Mouse (Mus musculus) left cerebral cortex, postnatal 14 days (tissue): ENCODE measurements at regions not wholly inside any gene's neighbourhood (a gene's known extent, or its start where the extent isn't known, plus 50 kb on each side); places are given as distances from the start of the nearest gene placed in this dataset.

Experiments
- DNase-seq, 2 experiments: peaks; one replicate each; pipeline ENCODE4 v3.0.0; 2021 to 2022; ENCODE audit warnings: low spot score in 2 of 2, mixed read lengths in 1 of 2
- intact Hi-C: fragments of 180-260 bp; cut with DNase I; formaldehyde crosslinking; loops from one replicate; pipeline ENCODE4 v1.15.1; 2025

GRCm38 (mm10) chr13:57365096-57365495, 469.3 kb upstream of the Trpc7 start:
- intact Hi-C loops: no loop called here
- no peak for DNase-seq

- intact Hi-C loops: no loop called here
- DNase-seq: no peak
Measured at GRCm38 (mm10) chr13:57364396-57364795, 468.6 kb upstream of the Trpc7 start.

- intact Hi-C loops: no loop called here
Measured at GRCm38 (mm10) chr13:57362563-57362962, 466.8 kb upstream of the Trpc7 start.

GRCm38 (mm10) chr13:57361286-57361685, 465.5 kb upstream of the Trpc7 start:
- no peak for DNase-seq
- intact Hi-C loops: no loop called here

More at GRCm38 (mm10) chr13:57362563-57362962, 466.8 kb upstream of the Trpc7 start:
- DNase-seq: no peak

GRCm38 (mm10) chr13:57354606-57355005, 458.8 kb upstream of the Trpc7 start:
- intact Hi-C loops: no loop called here
- no peak for DNase-seq

GRCm38 (mm10) chr13:57353976-57354375, 458.2 kb upstream of the Trpc7 start:
- intact Hi-C loops: no loop called here
- DNase-seq: peak in 1 of 2 experiments; percentile 16

GRCm38 (mm10) chr13:57350828-57351227, 455.0 kb upstream of the Trpc7 start:
- DNase-seq: no peak

GRCm38 (mm10) chr13:57338676-57339075, 442.9 kb upstream of the Trpc7 start:
- DNase-seq: no peak

More at GRCm38 (mm10) chr13:57350828-57351227, 455.0 kb upstream of the Trpc7 start:
- intact Hi-C loops: no loop called here

DNA sequence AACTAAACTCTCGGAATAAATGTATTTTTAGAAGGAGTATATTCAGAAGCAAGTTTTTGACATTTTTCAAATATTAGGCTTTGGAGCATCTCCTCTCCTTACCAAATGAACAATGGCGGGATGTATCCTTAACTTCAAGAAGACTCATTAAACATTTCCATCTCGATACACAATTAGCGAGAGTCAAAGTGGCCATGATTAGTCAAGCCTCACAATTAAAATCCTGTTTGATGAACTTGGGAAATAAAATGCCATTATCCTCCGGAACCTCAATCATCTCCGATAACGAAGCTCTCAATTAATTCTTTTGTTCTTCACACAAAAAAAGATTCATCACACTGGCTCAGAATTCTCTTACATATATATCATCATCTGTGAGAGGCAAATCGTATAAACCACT, 440.8 kb upstream of the Trpc7 start:
- no peak for DNase-seq
- intact Hi-C loops: no loop called here

More at GRCm38 (mm10) chr13:57338676-57339075, 442.9 kb upstream of the Trpc7 start:
- intact Hi-C loops: no loop called here

DNA sequence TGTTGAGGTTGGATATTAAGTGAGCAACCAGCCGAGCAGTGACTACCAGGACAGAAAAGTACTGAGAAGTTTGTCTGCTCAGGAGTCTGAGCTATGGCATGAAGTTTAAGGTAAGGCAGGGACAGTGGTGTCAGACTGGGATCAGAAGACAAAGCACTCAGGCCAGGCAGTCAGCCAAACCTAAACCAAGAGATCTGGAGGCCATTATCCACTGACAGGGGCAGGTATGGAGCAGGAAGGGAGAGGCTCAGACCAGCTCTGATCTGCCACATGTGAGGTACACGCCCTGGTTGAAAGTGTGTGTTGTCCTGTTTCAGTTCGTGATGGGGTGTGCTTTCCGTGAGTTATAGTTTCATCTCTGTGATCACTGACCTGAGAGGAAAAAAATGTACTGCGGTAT, 437.2 kb upstream of the Trpc7 start:
- intact Hi-C loops: no loop called here
- no peak for DNase-seq

DNA sequence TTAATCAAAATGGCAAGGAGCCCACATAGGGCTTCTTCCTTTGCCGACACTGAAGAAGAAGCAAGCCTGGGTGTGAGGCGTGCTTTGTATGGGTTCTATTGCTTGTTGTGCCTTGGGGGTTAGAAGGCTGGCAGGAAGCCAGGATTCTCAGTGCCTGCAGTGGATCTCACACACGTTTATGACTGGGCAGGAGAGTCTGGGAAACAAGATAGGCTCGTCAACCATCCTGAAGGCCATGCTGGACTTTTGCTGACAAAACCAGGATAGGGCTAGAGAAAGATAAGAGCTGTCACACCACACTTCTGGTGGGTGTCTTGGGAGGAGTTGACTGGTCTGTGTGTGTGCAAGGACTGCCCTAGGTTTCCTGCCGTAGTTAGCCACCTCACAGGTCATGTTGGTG, 436.1 kb upstream of the Trpc7 start:
- intact Hi-C loops: no loop called here
- no peak for DNase-seq

GRCm38 (mm10) chr13:57325306-57325925, 429.6 kb upstream of the Trpc7 start:
- intact Hi-C loops: no loop called here

DNA sequence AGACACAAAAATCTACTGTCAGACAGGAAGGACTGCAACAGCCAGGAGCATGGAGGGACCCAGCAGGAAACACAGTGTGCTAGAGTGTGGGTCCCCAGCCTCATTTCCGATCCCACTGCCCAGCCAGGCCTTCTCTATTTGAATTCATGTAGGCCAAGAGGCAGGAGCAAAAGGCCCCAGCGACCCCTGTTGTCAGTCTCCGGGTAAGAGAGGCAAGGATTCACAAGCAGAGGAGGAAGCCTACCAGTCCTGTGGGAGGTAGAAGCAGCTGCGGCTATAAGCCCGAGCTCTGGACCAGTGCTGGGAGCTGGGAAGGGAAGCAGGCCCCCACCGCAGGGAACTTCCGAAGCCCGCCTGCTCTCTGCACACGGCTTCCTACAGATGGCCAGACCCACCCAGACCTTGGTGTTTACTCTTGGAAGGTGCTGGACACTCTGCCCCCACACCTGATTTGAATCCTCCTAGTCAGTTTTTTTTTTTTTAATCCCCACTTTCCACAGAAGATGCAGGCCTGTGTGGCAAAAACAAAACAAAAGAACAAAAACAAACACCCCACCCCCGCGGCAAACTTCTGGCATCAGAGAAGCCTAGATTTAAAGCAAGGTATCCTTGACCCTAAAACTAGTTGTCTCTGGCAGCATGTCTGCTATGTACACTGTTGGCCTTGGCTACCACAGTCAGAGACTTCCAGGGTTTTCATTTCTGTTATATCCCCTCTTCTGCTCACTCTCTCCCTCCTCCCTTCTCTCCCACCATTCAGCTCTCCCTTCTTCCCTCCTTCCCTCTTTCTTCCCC, 420.6 kb upstream of the Trpc7 start:
- intact Hi-C loops: no loop called here
- no peak for DNase-seq

More at GRCm38 (mm10) chr13:57325306-57325925, 429.6 kb upstream of the Trpc7 start:
- no peak for DNase-seq

DNA sequence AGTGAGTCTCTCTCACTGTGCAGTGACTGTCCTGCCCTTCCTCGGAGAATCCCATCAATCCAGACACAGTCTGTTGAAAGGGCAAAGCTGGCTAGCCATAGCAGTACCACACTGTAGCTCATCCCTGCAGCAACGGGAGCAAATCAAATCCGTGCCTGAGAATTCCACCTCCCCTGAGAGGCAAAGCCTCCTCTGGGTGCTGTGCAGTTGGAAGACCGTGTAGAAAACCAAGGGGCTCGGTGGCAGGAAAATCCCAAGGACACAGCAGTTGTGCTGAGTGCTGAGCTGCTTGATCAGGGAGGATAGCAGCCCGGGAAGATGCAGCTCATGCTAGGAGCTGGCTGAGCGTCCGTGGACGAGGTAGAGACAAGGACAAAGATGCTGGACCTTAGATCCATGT, 418.7 kb upstream of the Trpc7 start:
- intact Hi-C loops: no loop called here
- no peak for DNase-seq

DNA sequence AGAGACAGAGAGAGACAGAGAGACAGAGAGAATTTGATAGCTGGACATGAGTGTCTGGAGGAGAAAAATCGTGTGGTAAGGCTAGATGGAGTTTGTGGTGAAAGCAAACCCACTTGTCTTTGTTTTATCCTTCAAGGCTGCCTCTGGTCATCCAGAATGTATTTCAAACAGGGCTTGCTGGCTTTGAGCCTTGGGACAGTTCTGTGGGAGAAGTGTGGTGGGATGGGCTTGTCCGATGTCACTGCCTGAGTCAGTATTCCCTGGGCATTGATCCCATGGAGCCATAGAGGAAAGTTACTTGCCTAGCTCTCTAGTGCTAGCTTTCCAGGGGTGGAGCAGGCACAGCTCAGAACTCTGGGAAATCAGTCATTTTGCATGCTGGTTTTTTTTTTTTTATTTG, 417.9 kb upstream of the Trpc7 start:
- DNase-seq: no peak
- intact Hi-C loops: no loop called here

DNA sequence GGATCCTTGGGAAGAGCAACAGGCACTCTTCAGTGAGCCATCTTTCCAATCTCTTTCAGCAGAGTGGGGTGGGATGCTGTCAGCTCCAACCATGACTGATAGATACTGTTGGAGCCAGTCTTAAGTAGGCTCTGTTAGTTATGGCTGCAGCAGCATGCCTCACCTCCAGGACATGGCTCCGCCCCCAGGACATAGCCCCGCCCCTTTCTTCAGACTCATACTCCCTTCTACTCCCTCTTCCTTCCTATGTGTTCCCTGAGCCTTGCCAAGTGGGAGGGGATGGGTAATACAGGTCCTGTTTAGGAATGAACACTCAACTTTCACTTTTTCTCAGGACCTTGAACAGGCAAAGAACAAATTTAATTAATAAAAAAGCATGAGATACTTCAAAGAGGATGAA, 415.4 kb upstream of the Trpc7 start:
- intact Hi-C loops: no loop called here

DNA sequence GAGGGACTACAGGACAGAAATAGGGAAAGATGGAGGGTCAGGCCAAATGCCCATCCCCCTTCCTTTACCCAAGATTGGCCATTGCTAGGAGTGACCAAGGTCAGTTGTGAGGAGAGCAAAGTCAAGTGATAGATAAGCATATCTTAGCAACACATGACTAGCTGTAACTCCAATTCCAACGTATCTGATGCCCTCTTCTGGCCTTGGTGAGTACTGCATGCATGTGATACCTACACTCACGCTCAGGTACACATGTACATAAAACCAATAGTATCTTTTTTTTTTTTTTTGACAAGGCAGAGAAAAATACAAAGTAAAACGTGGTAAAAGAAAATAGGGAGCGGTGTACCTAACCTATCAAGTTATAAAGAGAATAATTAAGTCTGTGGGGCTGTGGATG, 413.8 kb upstream of the Trpc7 start:
- DNase-seq: no peak
- intact Hi-C loops: no loop called here

More for the DNA sequence above, 415.4 kb upstream of the Trpc7 start:
- DNase-seq: no peak

- DNase-seq: no peak
- intact Hi-C loops: no loop called here
Measured at GRCm38 (mm10) chr13:57307971-57308903, 412.4 kb upstream of the Trpc7 start.

DNA sequence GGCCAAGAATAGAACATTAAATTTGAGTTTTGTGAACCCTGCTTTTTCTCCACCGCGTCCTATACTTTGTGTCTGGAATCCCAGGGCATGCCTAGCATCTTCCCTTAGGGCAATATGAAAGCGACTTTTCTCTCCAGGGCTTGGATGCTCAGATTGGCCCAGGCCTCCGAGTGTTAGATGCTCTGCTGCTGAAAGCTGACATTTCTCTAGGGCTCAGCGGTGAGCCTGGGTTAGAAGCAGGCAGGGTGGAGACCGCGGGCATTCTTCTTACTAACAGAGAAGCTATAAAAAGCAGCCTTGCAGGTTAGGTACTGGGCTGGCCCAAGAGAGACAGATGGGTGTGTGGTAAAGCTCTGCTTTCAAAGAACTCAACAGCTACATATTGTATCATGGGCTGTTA, 409.8 kb upstream of the Trpc7 start:
- DNase-seq: no peak
- intact Hi-C loops: no loop called here

- intact Hi-C loops: no loop called here
- DNase-seq: no peak
Measured at GRCm38 (mm10) chr13:57303805-57304204, 408.0 kb upstream of the Trpc7 start.
